Mouse (Mus musculus) embryo, embryonic 11.5 days (tissue): ENCODE measurements around the gene H2-M5.
"Not testable (repeated sequence)": the region's sequence is repeated elsewhere in the genome, so short reads cannot be mapped to it uniquely, and the experiment has no call there.

Source experiments
- DNase-seq: peaks from one replicate; pipeline ENCODE4 v3.0.0-alpha.2; 2012; ENCODE audit warnings: low read depth, low spot score

The H2-M5 gene

GRCm38 (mm10) chr17:36993770-36994325 is 4.5 kb upstream of the H2-M5 start:
- no peak for DNase-seq

GRCm38 (mm10) chr17:36992336-36993104 is 3.2 kb upstream of the H2-M5 start:
- DNase-seq: no peak

- DNase-seq: not testable (repeated sequence)
Observed at GRCm38 (mm10) chr17:36990630-36991029, 1.3 kb upstream of the H2-M5 start.

- no peak for DNase-seq
Observed at GRCm38 (mm10) chr17:36988475-36988874, 862 bp downstream of the H2-M5 start.

- DNase-seq: no peak
Observed at GRCm38 (mm10) chr17:36982253-36983155, 6.8 kb downstream of the H2-M5 start.

- no peak for DNase-seq
Observed at GRCm38 (mm10) chr17:36981845-36982244, 7.5 kb downstream of the H2-M5 start.

GRCm38 (mm10) chr17:36981221-36981813 is 8.0 kb downstream of the H2-M5 start, which contains the start of gene 2410137M14Rik:
Gene 2410137M14Rik (minus strand): TSS chr17:36981237.
- no peak for DNase-seq

- DNase-seq: no peak
Observed at GRCm38 (mm10) chr17:36973271-36973787, 16.0 kb downstream of the H2-M5 start.

GRCm38 (mm10) chr17:36972791-36973190 is 16.5 kb downstream of the H2-M5 start:
- DNase-seq: no peak

- DNase-seq: no peak
Observed at GRCm38 (mm10) chr17:36971172-36971850, 18.0 kb downstream of the H2-M5 start.

- no peak for DNase-seq
Observed at GRCm38 (mm10) chr17:36970316-36970890, 18.9 kb downstream of the H2-M5 start.

- no peak for DNase-seq
Observed at GRCm38 (mm10) chr17:36966875-36967274, 22.5 kb downstream of the H2-M5 start.

GRCm38 (mm10) chr17:36961125-36961524 is 28.2 kb downstream of the H2-M5 start:
- DNase-seq: no peak

GRCm38 (mm10) chr17:36958884-36959283 is 30.5 kb downstream of the H2-M5 start:
- DNase-seq: no peak

GRCm38 (mm10) chr17:36957999-36958743 is 31.2 kb downstream of the H2-M5 start, which contains the start of the genes Znrd1 and Znrd1as:
Gene Znrd1 (minus strand): TSS chr17:36958559.
Gene Znrd1as (plus strand): TSS chr17:36958592.
- peak; percentile 98 for DNase-seq

- no peak for DNase-seq
Observed at GRCm38 (mm10) chr17:36953062-36953461, 36.3 kb downstream of the H2-M5 start.

- DNase-seq: no peak
Observed at GRCm38 (mm10) chr17:36952631-36953030, 36.7 kb downstream of the H2-M5 start.

- peak; percentile 96 for DNase-seq
Observed at GRCm38 (mm10) chr17:36950981-36951947, 38.1 kb downstream of the H2-M5 start, which contains the start of gene Ppp1r11. Gene Ppp1r11 (minus strand): TSS chr17:36951741.
